Mouse (Mus musculus) forelimb bud, embryonic 11.5 days (tissue): ENCODE measurements at regions not wholly inside any gene's neighbourhood (a gene's known extent, or its start where the extent isn't known, plus 50 kb on each side); places are given as distances from the start of the nearest gene placed in this dataset.

Experiments
- DNase-seq: peaks from one replicate; pipeline ENCODE4 v3.0.0-alpha.2; 2012; ENCODE audit warnings: low read depth, low spot score

GRCm38 (mm10) chr1:67359824-67360223 lies 237.0 kb downstream of the Cps1 start:
- no peak for DNase-seq

GRCm38 (mm10) chr1:67366038-67366437 lies 243.2 kb downstream of the Cps1 start:
- DNase-seq, result no peak

- no peak for DNase-seq
These were observed 243.7 kb downstream of the Cps1 start for GRCm38 (mm10) chr1:67366485-67366884.

- no peak for DNase-seq
These were observed 259.5 kb downstream of the Cps1 start for GRCm38 (mm10) chr1:67382366-67382765.

- DNase-seq, result no peak
These were observed 262.6 kb downstream of the Cps1 start for GRCm38 (mm10) chr1:67385377-67385776.

GRCm38 (mm10) chr1:67386877-67387276 lies 264.1 kb downstream of the Cps1 start:
- no peak for DNase-seq

GRCm38 (mm10) chr1:67397757-67398446 lies 275.1 kb downstream of the Cps1 start:
- no peak for DNase-seq

GRCm38 (mm10) chr1:67409531-67409930 lies 286.7 kb downstream of the Cps1 start:
- DNase-seq, result no peak

- DNase-seq, result no peak
These were observed 294.4 kb downstream of the Cps1 start for GRCm38 (mm10) chr1:67417196-67417595.

GRCm38 (mm10) chr1:67428398-67428797 lies 305.6 kb downstream of the Cps1 start:
- no peak for DNase-seq

GRCm38 (mm10) chr1:67450831-67451230 lies 328.0 kb downstream of the Cps1 start:
- DNase-seq, result no peak

- peak; percentile 12 for DNase-seq
These were observed 341.4 kb downstream of the Cps1 start for GRCm38 (mm10) chr1:67464203-67464602.

- DNase-seq, result peak; percentile 54
These were observed 342.7 kb downstream of the Cps1 start for GRCm38 (mm10) chr1:67465527-67465926.

- no peak for DNase-seq
These were observed 354.2 kb downstream of the Cps1 start for GRCm38 (mm10) chr1:67477006-67477405.

GRCm38 (mm10) chr1:67477966-67478365 lies 355.1 kb downstream of the Cps1 start:
- no peak for DNase-seq

GRCm38 (mm10) chr1:67481974-67482373 lies 359.1 kb downstream of the Cps1 start:
- no peak for DNase-seq

- DNase-seq, result no peak
These were observed 381.3 kb downstream of the Cps1 start for GRCm38 (mm10) chr1:67504140-67504539.

- no peak for DNase-seq
These were observed 382.9 kb downstream of the Cps1 start for GRCm38 (mm10) chr1:67505746-67506145.

- no peak for DNase-seq
These were observed 395.5 kb downstream of the Cps1 start for GRCm38 (mm10) chr1:67518295-67518694.

- DNase-seq, result no peak
These were observed 435.9 kb downstream of the Cps1 start for GRCm38 (mm10) chr1:67558728-67559127.

GRCm38 (mm10) chr1:67559179-67559578 lies 436.4 kb downstream of the Cps1 start:
- no peak for DNase-seq

- DNase-seq, result no peak
These were observed 448.8 kb downstream of the Cps1 start for GRCm38 (mm10) chr1:67571616-67572015.

- DNase-seq, result no peak
These were observed 456.9 kb downstream of the Cps1 start for GRCm38 (mm10) chr1:67579732-67580131.
